Mouse (Mus musculus): ENCODE data around the gene Abcg5. TPM values are rescaled to one million over a fixed set of nuclear protein-coding genes. Genes with fewer than 3 reads are reported as not detected.

Abcg5 gene
- 0.28 and 1.2 TPM in 2 replicates for polyA plus RNA-seq (2014; fragmentation: Nextera tagmentation; extraction: Ambion mirVana)

- no peak for DNase-seq
- Histone ChIP-seq H3K36me3 (ENCODE audit: control insufficient read depth, insufficient read depth, low read length) (no peaks in the 10 kb centered on the region), H3K9ac (replicated peaks; ENCODE audit: low read length) (no peak within 1 kb of the TSS), H3K9me3 (ENCODE audit: control insufficient read depth, low read length) (no peaks in the 10 kb centered on the region), H3K27ac (replicated peaks; ENCODE audit: low read depth, low read length) (no peak within 1 kb of the TSS), H3K4me2 (ENCODE audit: low read length) (no peak within 1 kb of the TSS), H3K27me3 (ENCODE audit: control insufficient read depth, insufficient read depth, low read length) (no peaks in the 10 kb centered on the region), H3K4me1 (ENCODE audit: control insufficient read depth, insufficient read depth, low read length) (no peaks in the 10 kb centered on the region), H3K4me3 (replicated peaks; ENCODE audit: low read depth, low read length) (no peak within 1 kb of the TSS)
- WGBS, result 76% methylated on average over 18 of the region's 18 CpGs
- ATAC-seq (ENCODE audit: low FRiP score, low TSS enrichment), result no peak
These were observed at the start of gene Abcg5 for GRCm38 (mm10) chr17:84682734-84683717. TSS of gene Abcg5 (minus strand) at chr17:84683011.

GRCm38 (mm10) chr17:84732612-84733011 is 49.8 kb upstream of the Abcg5 start:
- H3K4me2 ChIP-seq (ENCODE audit: low read length), result no peak overlapping the region
- no peak overlapping the region for H3K4me3 ChIP-seq (replicated peaks; ENCODE audit: low read depth, low read length)
- ATAC-seq (ENCODE audit: low FRiP score, low TSS enrichment) (no peak), DNase-seq (no peak)
- no peaks in the 10 kb centered on the region for H3K4me1 ChIP-seq (ENCODE audit: control insufficient read depth, insufficient read depth, low read length)
- no peaks in the 10 kb centered on the region for H3K27me3 ChIP-seq (ENCODE audit: control insufficient read depth, insufficient read depth, low read length)
- H3K9ac ChIP-seq (replicated peaks; ENCODE audit: low read length), result no peak overlapping the region
- 93% methylated on average over 8 of the region's 8 CpGs for WGBS
- no peaks in the 10 kb centered on the region for H3K9me3 ChIP-seq (ENCODE audit: control insufficient read depth, low read length)
- no peak overlapping the region for H3K27ac ChIP-seq (replicated peaks; ENCODE audit: low read depth, low read length)
- H3K36me3 ChIP-seq (ENCODE audit: control insufficient read depth, insufficient read depth, low read length), result peaks cover 20% of the 10 kb centered on the region

DNA sequence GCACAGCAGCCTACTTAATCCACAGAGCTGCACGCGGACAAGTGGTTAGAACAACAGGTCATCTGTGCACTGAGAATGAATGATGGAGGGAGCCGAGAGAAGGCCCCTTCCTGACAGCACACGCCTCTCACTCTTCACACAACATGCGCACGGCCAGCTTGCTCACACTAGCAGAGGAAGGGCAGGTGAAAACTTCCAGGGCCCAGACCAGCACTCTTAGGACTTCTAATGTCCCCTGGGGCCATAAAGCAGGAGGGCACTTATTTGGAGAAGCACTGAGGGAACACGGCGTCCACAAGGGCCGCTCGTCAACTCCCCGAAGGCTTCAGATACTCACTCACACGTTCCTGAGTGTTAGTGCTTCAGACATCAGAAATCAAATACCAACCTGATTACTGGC is 48.5 kb upstream of the Abcg5 start:
- Histone ChIP-seq H3K9ac (replicated peaks; ENCODE audit: low read length) (no peak overlapping the region), H3K9me3 (ENCODE audit: control insufficient read depth, low read length) (no peaks in the 10 kb centered on the region), H3K36me3 (ENCODE audit: control insufficient read depth, insufficient read depth, low read length) (peaks cover 23% of the 10 kb centered on the region), H3K4me1 (ENCODE audit: control insufficient read depth, insufficient read depth, low read length) (no peaks in the 10 kb centered on the region), H3K27ac (replicated peaks; ENCODE audit: low read depth, low read length) (no peak overlapping the region), H3K4me2 (ENCODE audit: low read length) (no peak overlapping the region), H3K27me3 (ENCODE audit: control insufficient read depth, insufficient read depth, low read length) (no peaks in the 10 kb centered on the region), H3K4me3 (replicated peaks; ENCODE audit: low read depth, low read length) (no peak overlapping the region)
- DNase-seq (no peak), ATAC-seq (ENCODE audit: low FRiP score, low TSS enrichment) (no peak)
- 92% methylated on average over 12 of the region's 12 CpGs for WGBS

GRCm38 (mm10) chr17:84729140-84729539 is 46.3 kb upstream of the Abcg5 start:
- Histone ChIP-seq H3K27ac (replicated peaks; ENCODE audit: low read depth, low read length) (no peak overlapping the region), H3K9me3 (ENCODE audit: control insufficient read depth, low read length) (no peaks in the 10 kb centered on the region), H3K4me3 (replicated peaks; ENCODE audit: low read depth, low read length) (no peak overlapping the region), H3K4me1 (ENCODE audit: control insufficient read depth, insufficient read depth, low read length) (no peaks in the 10 kb centered on the region), H3K9ac (replicated peaks; ENCODE audit: low read length) (no peak overlapping the region), H3K4me2 (ENCODE audit: low read length) (no peak overlapping the region), H3K27me3 (ENCODE audit: control insufficient read depth, insufficient read depth, low read length) (no peaks in the 10 kb centered on the region), H3K36me3 (ENCODE audit: control insufficient read depth, insufficient read depth, low read length) (peaks cover 41% of the 10 kb centered on the region)
- ATAC-seq (ENCODE audit: low FRiP score, low TSS enrichment), result no peak
- 94% methylated on average over 5 of the region's 5 CpGs for WGBS
- no peak for DNase-seq

DNA sequence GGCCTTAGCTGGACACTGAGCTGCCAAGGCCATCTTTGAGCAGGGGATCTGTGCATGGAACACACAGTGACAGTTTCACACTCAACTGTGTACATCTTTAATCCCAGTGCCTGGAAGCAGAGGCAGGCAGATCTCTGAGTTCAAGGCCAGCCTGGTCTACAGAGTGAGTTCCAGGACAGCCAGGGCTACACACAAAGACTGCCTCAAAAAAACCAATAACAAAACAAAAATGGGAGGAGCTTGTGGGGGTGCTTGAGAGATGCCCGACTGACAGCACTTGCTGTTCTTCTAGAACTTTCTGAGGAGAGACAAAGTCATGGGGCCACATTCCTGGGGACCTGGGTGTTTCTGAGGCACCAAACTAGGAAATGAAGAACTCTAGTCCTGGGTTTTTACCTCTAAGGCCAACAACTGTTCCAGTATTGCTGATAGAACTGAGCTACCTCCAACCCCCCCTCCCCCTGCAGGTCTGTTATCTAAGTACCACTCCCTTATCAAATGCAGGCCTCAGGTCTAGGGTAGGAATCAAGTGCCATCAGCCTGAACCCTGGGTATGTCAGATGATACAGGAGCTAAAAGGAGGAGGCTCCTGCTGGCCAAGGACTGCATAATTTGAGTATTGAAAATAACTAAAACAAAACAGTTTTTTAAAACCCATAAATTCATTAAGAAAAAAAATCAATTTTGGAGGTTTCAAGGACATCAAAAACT is 45.5 kb upstream of the Abcg5 start:
- DNase-seq (no peak), ATAC-seq (ENCODE audit: low FRiP score, low TSS enrichment) (no peak)
- Histone ChIP-seq H3K4me1 (ENCODE audit: control insufficient read depth, insufficient read depth, low read length) (no peaks in the 10 kb centered on the region), H3K9ac (replicated peaks; ENCODE audit: low read length) (no peak overlapping the region), H3K27ac (replicated peaks; ENCODE audit: low read depth, low read length) (no peak overlapping the region), H3K4me3 (replicated peaks; ENCODE audit: low read depth, low read length) (no peak overlapping the region), H3K4me2 (ENCODE audit: low read length) (no peak overlapping the region), H3K36me3 (ENCODE audit: control insufficient read depth, insufficient read depth, low read length) (peaks cover 46% of the 10 kb centered on the region), H3K9me3 (ENCODE audit: control insufficient read depth, low read length) (no peaks in the 10 kb centered on the region), H3K27me3 (ENCODE audit: control insufficient read depth, insufficient read depth, low read length) (no peaks in the 10 kb centered on the region)
- WGBS, result 70% methylated on average over 1 of the region's 1 CpGs

DNA sequence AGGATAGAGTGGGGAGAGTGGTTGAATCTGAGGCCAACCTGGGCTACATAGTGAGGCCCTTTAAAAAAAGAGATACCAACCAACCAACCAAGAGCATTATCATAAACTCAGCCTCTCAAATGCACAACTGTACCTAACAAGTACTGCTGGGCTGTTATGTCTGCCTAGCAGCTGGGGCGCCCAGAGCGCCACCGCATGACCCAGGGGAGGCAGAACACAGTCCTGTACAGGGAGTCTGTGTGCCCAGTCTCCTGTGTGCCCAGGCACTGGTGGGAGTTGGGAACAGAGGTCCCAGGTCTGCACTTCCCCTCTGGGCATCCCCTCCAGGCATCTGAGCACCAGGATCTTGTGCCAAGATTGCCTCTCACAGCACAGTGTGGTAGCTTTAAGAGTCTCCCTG is 42.4 kb upstream of the Abcg5 start:
- DNase-seq (no peak), ATAC-seq (ENCODE audit: low FRiP score, low TSS enrichment) (no peak)
- 98% methylated on average over 3 of the region's 3 CpGs for WGBS
- H3K4me2 ChIP-seq (ENCODE audit: low read length), result no peak overlapping the region
- no peaks in the 10 kb centered on the region for H3K27me3 ChIP-seq (ENCODE audit: control insufficient read depth, insufficient read depth, low read length)
- no peak overlapping the region for H3K4me3 ChIP-seq (replicated peaks; ENCODE audit: low read depth, low read length)
- H3K9me3 ChIP-seq (ENCODE audit: control insufficient read depth, low read length), result no peaks in the 10 kb centered on the region
- H3K27ac ChIP-seq (replicated peaks; ENCODE audit: low read depth, low read length), result no peak overlapping the region
- no peaks in the 10 kb centered on the region for H3K4me1 ChIP-seq (ENCODE audit: control insufficient read depth, insufficient read depth, low read length)
- no peak overlapping the region for H3K9ac ChIP-seq (replicated peaks; ENCODE audit: low read length)
- peaks cover 41% of the 10 kb centered on the region for H3K36me3 ChIP-seq (ENCODE audit: control insufficient read depth, insufficient read depth, low read length)

GRCm38 (mm10) chr17:84724028-84724427 is 41.2 kb upstream of the Abcg5 start:
- Histone ChIP-seq H3K4me2 (ENCODE audit: low read length) (no peak overlapping the region), H3K9ac (replicated peaks; ENCODE audit: low read length) (no peak overlapping the region), H3K9me3 (ENCODE audit: control insufficient read depth, low read length) (no peaks in the 10 kb centered on the region), H3K36me3 (ENCODE audit: control insufficient read depth, insufficient read depth, low read length) (peaks cover 37% of the 10 kb centered on the region), H3K4me1 (ENCODE audit: control insufficient read depth, insufficient read depth, low read length) (no peaks in the 10 kb centered on the region), H3K27me3 (ENCODE audit: control insufficient read depth, insufficient read depth, low read length) (no peaks in the 10 kb centered on the region), H3K27ac (replicated peaks; ENCODE audit: low read depth, low read length) (no peak overlapping the region), H3K4me3 (replicated peaks; ENCODE audit: low read depth, low read length) (no peak overlapping the region)
- ATAC-seq (ENCODE audit: low FRiP score, low TSS enrichment), result no peak
- WGBS, result 59% methylated on average over 9 of the region's 9 CpGs
- DNase-seq, result no peak

GRCm38 (mm10) chr17:84719105-84719504 is 36.3 kb upstream of the Abcg5 start:
- H3K27ac ChIP-seq (replicated peaks; ENCODE audit: low read depth, low read length), result no peak overlapping the region
- 84% methylated on average over 3 of the region's 3 CpGs for WGBS
- no peaks in the 10 kb centered on the region for H3K9me3 ChIP-seq (ENCODE audit: control insufficient read depth, low read length)
- H3K36me3 ChIP-seq (ENCODE audit: control insufficient read depth, insufficient read depth, low read length), result peaks cover 20% of the 10 kb centered on the region; the same call in 1 of the 2 replicates
- peaks cover 6% of the 10 kb centered on the region for H3K4me1 ChIP-seq (ENCODE audit: control insufficient read depth, insufficient read depth, low read length)
- DNase-seq (no peak), ATAC-seq (ENCODE audit: low FRiP score, low TSS enrichment) (no peak)
- no peak overlapping the region for H3K9ac ChIP-seq (replicated peaks; ENCODE audit: low read length)
- H3K27me3 ChIP-seq (ENCODE audit: control insufficient read depth, insufficient read depth, low read length), result no peaks in the 10 kb centered on the region
- no peak overlapping the region for H3K4me3 ChIP-seq (replicated peaks; ENCODE audit: low read depth, low read length)
- H3K4me2 ChIP-seq (ENCODE audit: low read length), result no peak overlapping the region

All from midbrain, embryonic 14.5 days (tissue).